Mouse (Mus musculus): Measurements from ENCODE around the gene Pank3. TPM values are rescaled to one million over a fixed set of nuclear protein-coding genes. Genes with fewer than 3 reads are reported as not detected.

Gene Pank3
- polyA plus RNA-seq, 1 experiment = 9.5 TPM

- WGBS = 46% methylated on average over 9 of the region's 9 CpGs
- DNase-seq = no peak
Observed at GRCm38 (mm10) chr11:35770741-35771504, 1.6 kb downstream of the Pank3 start.

GRCm38 (mm10) chr11:35775606-35776005, 6.3 kb downstream of the Pank3 start:
- H3K4me1 ChIP-seq (replicated peaks; ENCODE audit: control insufficient read depth, insufficient read depth, low read length) = no peaks in the 10 kb centered on the region
- peaks cover 38% of the 10 kb centered on the region for H3K36me3 ChIP-seq (ENCODE audit: control insufficient read depth, insufficient read depth, low read length)
- no peaks in the 10 kb centered on the region for H3K27me3 ChIP-seq (ENCODE audit: control insufficient read depth, insufficient read depth, low read length)
- no peak overlapping the region for H3K27ac ChIP-seq (ENCODE audit: control insufficient read depth, insufficient read depth, low read length)
- WGBS = 96% methylated on average over 3 of the region's 3 CpGs
- DNase-seq = no peak
- TF ChIP-seq POLR2A (IDR thresholded peaks at IDR 0.05; ENCODE audit: control insufficient read depth, extremely low read depth, insufficient read depth, low read length, poor library complexity) = no peak
- no peak for TF ChIP-seq CTCF (IDR thresholded peaks at IDR 0.05; ENCODE audit: borderline replicate concordance, control insufficient read depth, extremely low read depth, insufficient read depth, low read length, poor library complexity)
- no peak overlapping the region for H3K4me3 ChIP-seq (ENCODE audit: control insufficient read depth, insufficient read depth, low read length)

More at GRCm38 (mm10) chr11:35770741-35771504, 1.6 kb downstream of the Pank3 start:
- Histone ChIP-seq H3K27me3 (ENCODE audit: control insufficient read depth, insufficient read depth, low read length) (no peaks in the 10 kb centered on the region), H3K27ac (ENCODE audit: control insufficient read depth, insufficient read depth, low read length) (no peak overlapping the region), H3K4me3 (ENCODE audit: control insufficient read depth, insufficient read depth, low read length) (no peak overlapping the region), H3K36me3 (ENCODE audit: control insufficient read depth, insufficient read depth, low read length) (peaks cover under 1% of the 10 kb centered on the region), H3K4me1 (replicated peaks; ENCODE audit: control insufficient read depth, insufficient read depth, low read length) (no peaks in the 10 kb centered on the region; the same call in 1 of the 2 replicates)
- TF ChIP-seq CTCF (IDR thresholded peaks at IDR 0.05; ENCODE audit: borderline replicate concordance, control insufficient read depth, extremely low read depth, insufficient read depth, low read length, poor library complexity) (no peak), POLR2A (IDR thresholded peaks at IDR 0.05; ENCODE audit: control insufficient read depth, extremely low read depth, insufficient read depth, low read length, poor library complexity) (no peak)

- no peaks in the 10 kb centered on the region for H3K4me1 ChIP-seq (replicated peaks; ENCODE audit: control insufficient read depth, insufficient read depth, low read length)
- H3K27ac ChIP-seq (ENCODE audit: control insufficient read depth, insufficient read depth, low read length) = no peak overlapping the region
- 98% methylated on average over 3 of the region's 3 CpGs for WGBS
- no peaks in the 10 kb centered on the region for H3K27me3 ChIP-seq (ENCODE audit: control insufficient read depth, insufficient read depth, low read length)
- no peak overlapping the region for H3K4me3 ChIP-seq (ENCODE audit: control insufficient read depth, insufficient read depth, low read length)
- DNase-seq = no peak
- H3K36me3 ChIP-seq (ENCODE audit: control insufficient read depth, insufficient read depth, low read length) = peaks cover 39% of the 10 kb centered on the region
- no peak for TF ChIP-seq POLR2A (IDR thresholded peaks at IDR 0.05; ENCODE audit: control insufficient read depth, extremely low read depth, insufficient read depth, low read length, poor library complexity)
- no peak for TF ChIP-seq CTCF (IDR thresholded peaks at IDR 0.05; ENCODE audit: borderline replicate concordance, control insufficient read depth, extremely low read depth, insufficient read depth, low read length, poor library complexity)
Observed at GRCm38 (mm10) chr11:35776452-35776851, 7.2 kb downstream of the Pank3 start.

- peaks cover 77% of the 10 kb centered on the region for H3K36me3 ChIP-seq (ENCODE audit: control insufficient read depth, insufficient read depth, low read length)
Observed at GRCm38 (mm10) chr11:35780336-35780735, 11.1 kb downstream of the Pank3 start.

GRCm38 (mm10) chr11:35782444-35782843, 13.2 kb downstream of the Pank3 start:
- no peak for DNase-seq
- Histone ChIP-seq H3K36me3 (ENCODE audit: control insufficient read depth, insufficient read depth, low read length) (peaks cover 62% of the 10 kb centered on the region), H3K27ac (ENCODE audit: control insufficient read depth, insufficient read depth, low read length) (no peak overlapping the region), H3K4me1 (replicated peaks; ENCODE audit: control insufficient read depth, insufficient read depth, low read length) (no peaks in the 10 kb centered on the region), H3K27me3 (ENCODE audit: control insufficient read depth, insufficient read depth, low read length) (no peaks in the 10 kb centered on the region), H3K4me3 (ENCODE audit: control insufficient read depth, insufficient read depth, low read length) (no peak overlapping the region)
- TF ChIP-seq POLR2A (IDR thresholded peaks at IDR 0.05; ENCODE audit: control insufficient read depth, extremely low read depth, insufficient read depth, low read length, poor library complexity) (no peak), CTCF (IDR thresholded peaks at IDR 0.05; ENCODE audit: borderline replicate concordance, control insufficient read depth, extremely low read depth, insufficient read depth, low read length, poor library complexity) (no peak)
- 94% methylated on average over 3 of the region's 3 CpGs for WGBS

More at GRCm38 (mm10) chr11:35780336-35780735, 11.1 kb downstream of the Pank3 start:
- no peak for DNase-seq
- TF ChIP-seq CTCF (IDR thresholded peaks at IDR 0.05; ENCODE audit: borderline replicate concordance, control insufficient read depth, extremely low read depth, insufficient read depth, low read length, poor library complexity) (no peak), POLR2A (IDR thresholded peaks at IDR 0.05; ENCODE audit: control insufficient read depth, extremely low read depth, insufficient read depth, low read length, poor library complexity) (no peak)
- Histone ChIP-seq H3K27ac (ENCODE audit: control insufficient read depth, insufficient read depth, low read length) (no peak overlapping the region), H3K4me1 (replicated peaks; ENCODE audit: control insufficient read depth, insufficient read depth, low read length) (no peaks in the 10 kb centered on the region), H3K4me3 (ENCODE audit: control insufficient read depth, insufficient read depth, low read length) (no peak overlapping the region), H3K27me3 (ENCODE audit: control insufficient read depth, insufficient read depth, low read length) (no peaks in the 10 kb centered on the region)
- WGBS = 93% methylated on average over 3 of the region's 3 CpGs

- DNase-seq = no peak
- 96% methylated on average over 5 of the region's 5 CpGs for WGBS
- no peak overlapping the region for H3K27ac ChIP-seq (ENCODE audit: control insufficient read depth, insufficient read depth, low read length)
- TF ChIP-seq POLR2A (IDR thresholded peaks at IDR 0.05; ENCODE audit: control insufficient read depth, extremely low read depth, insufficient read depth, low read length, poor library complexity) (no peak), CTCF (IDR thresholded peaks at IDR 0.05; ENCODE audit: borderline replicate concordance, control insufficient read depth, extremely low read depth, insufficient read depth, low read length, poor library complexity) (no peak)
- peaks cover 56% of the 10 kb centered on the region for H3K36me3 ChIP-seq (ENCODE audit: control insufficient read depth, insufficient read depth, low read length)
- H3K4me1 ChIP-seq (replicated peaks; ENCODE audit: control insufficient read depth, insufficient read depth, low read length) = no peaks in the 10 kb centered on the region
- no peak overlapping the region for H3K4me3 ChIP-seq (ENCODE audit: control insufficient read depth, insufficient read depth, low read length)
- no peaks in the 10 kb centered on the region for H3K27me3 ChIP-seq (ENCODE audit: control insufficient read depth, insufficient read depth, low read length)
Observed at GRCm38 (mm10) chr11:35783038-35783437, 13.8 kb downstream of the Pank3 start.
